Mouse (Mus musculus) midbrain, embryonic 12.5 days (tissue): ENCODE measurements at regions not wholly inside any gene's neighbourhood (a gene's known extent, or its start where the extent isn't known, plus 50 kb on each side); places are given as distances from the start of the nearest gene placed in this dataset.

Source experiments
- ATAC-seq: fragments of 200-750 bp; cut with Nextera tagmentation; 2 replicates; pipeline ENCODE4 v1.8.0; 2017; ENCODE audit warnings: low read depth, moderate TSS enrichment, moderate library complexity; ENCODE audit not compliant: low FRiP score
- H3K27ac ChIP-seq: fragments of 300-500 bp; sonication (generic); replicated peaks from 2 replicates; pipeline ENCODE4 v1.5.1; 2016; ENCODE audit warnings: mild to moderate bottlenecking
- H3K27me3 ChIP-seq: fragments of 300-500 bp; sonication (generic); 2 replicates; pipeline ENCODE4 v1.6.1; 2016; ENCODE audit warnings: mild to moderate bottlenecking
- H3K36me3 ChIP-seq: fragments of 300-500 bp; sonication (generic); 2 replicates; pipeline ENCODE4 v1.6.1; 2016
- H3K4me1 ChIP-seq: fragments of 300-500 bp; sonication (generic); 2 replicates; pipeline ENCODE4 v1.6.1; 2016
- H3K4me2 ChIP-seq: fragments of 300-500 bp; sonication (generic); replicated peaks from 2 replicates; pipeline ENCODE4 v1.6.1; 2016; ENCODE audit warnings: mild to moderate bottlenecking, moderate library complexity
- H3K4me3 ChIP-seq: fragments of 300-500 bp; sonication (generic); 2 replicates; pipeline ENCODE4 v1.5.1; 2016; ENCODE audit warnings: mild to moderate bottlenecking
- H3K9ac ChIP-seq: fragments of 300-500 bp; sonication (generic); replicated peaks from 2 replicates; pipeline ENCODE4 v1.6.1; 2016; ENCODE audit warnings: mild to moderate bottlenecking, moderate library complexity
- H3K9me3 ChIP-seq: fragments of 300-500 bp; sonication (generic); 2 replicates; pipeline ENCODE4 v1.6.1; 2016; ENCODE audit warnings: mild to moderate bottlenecking
- WGBS: fragments of 180-500 bp; shearing (Covaris S2); methylation state at CpG from one replicate; pipeline ENCODE4 v1.1.7; 2016; 5-methylcytosine and 5-hydroxymethylcytosine counted together

- Histone ChIP-seq H3K36me3 (no peaks in the 10 kb centered on the region), H3K4me3 (no peak overlapping the region), H3K27ac (no peak overlapping the region), H3K4me2 (no peak overlapping the region), H3K27me3 (no peaks in the 10 kb centered on the region), H3K9ac (no peak overlapping the region), H3K9me3 (no peaks in the 10 kb centered on the region), H3K4me1 (no peaks in the 10 kb centered on the region)
- ATAC-seq: no peak
- 74% methylated on average over 4 of the region's 4 CpGs for WGBS
Measured at GRCm38 (mm10) chr16:23669651-23670050, 149.0 kb upstream of the Masp1 start.
